Mouse (Mus musculus) telencephalon, adult 2 months (tissue): Measurements from ENCODE around the gene Wdr20.

Experiments used
- DNase-seq: peaks from one replicate; pipeline ENCODE4 v3.0.0-alpha.2; 2011; ENCODE audit warnings: low read depth, low spot score

The Wdr20 gene

DNA sequence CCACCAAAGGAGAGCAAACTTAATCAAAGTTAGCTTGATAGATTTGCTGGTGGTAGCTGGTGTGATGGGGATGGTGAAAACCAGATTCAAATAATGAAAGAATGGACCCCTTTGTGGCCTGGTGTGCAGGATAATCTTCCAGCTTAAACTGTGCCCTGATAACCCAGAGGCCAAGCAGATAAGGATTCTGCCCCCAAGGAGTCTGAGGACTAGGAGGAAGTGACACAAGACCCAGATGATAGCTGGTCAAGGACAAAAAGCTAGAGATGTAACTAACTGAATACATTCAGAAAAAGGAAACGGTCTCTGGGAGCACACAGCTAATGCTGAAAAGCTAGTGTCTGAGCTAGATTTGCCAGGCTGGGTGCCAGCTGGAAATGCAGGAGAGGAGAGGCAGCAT lies 114.2 kb downstream of the Wdr20 start:
- DNase-seq = no peak
